Mouse (Mus musculus) spleen, adult 18-20 months (tissue): ENCODE results near the gene Dennd1b.

Experiments
- DNase-seq, 2 experiments: peaks; one replicate each; pipeline ENCODE4 v3.0.0; 2022; ENCODE audit warnings: mixed read lengths in 2 of 2

Gene Dennd1b

GRCm38 (mm10) chr1:139206259-139206658 is 243.0 kb downstream of the Dennd1b start:
- DNase-seq = no peak

GRCm38 (mm10) chr1:139209796-139210195 is 246.6 kb downstream of the Dennd1b start:
- no peak for DNase-seq

GRCm38 (mm10) chr1:139210505-139210904 is 247.3 kb downstream of the Dennd1b start:
- no peak for DNase-seq

- DNase-seq = no peak
Observed at GRCm38 (mm10) chr1:139215311-139215710, 252.1 kb downstream of the Dennd1b start.

- no peak for DNase-seq
Observed at GRCm38 (mm10) chr1:139223804-139224203, 260.6 kb downstream of the Dennd1b start.

- DNase-seq = no peak
Observed at GRCm38 (mm10) chr1:139224309-139224949, 261.2 kb downstream of the Dennd1b start.
